Mouse (Mus musculus) bone marrow macrophage, adult 2 months (primary cell): ENCODE measurements at regions not wholly inside any gene's neighbourhood (a gene's known extent, or its start where the extent isn't known, plus 50 kb on each side); places are given as distances from the start of the nearest gene placed in this dataset.

Experiments used
- CTCF ChIP-seq: IDR thresholded peaks from 2 replicates; pipeline ENCODE4 v1.5.1; 2012; ENCODE audit warnings: low read depth, mild to moderate bottlenecking, low read length, moderate library complexity
- POLR2A ChIP-seq: IDR thresholded peaks from 2 replicates; pipeline ENCODE4 v1.6.1; 2012; ENCODE audit warnings: mild to moderate bottlenecking, low read depth, low read length, borderline replicate concordance

- TF ChIP-seq CTCF (no peak), POLR2A (no peak)
These were observed 130.1 kb upstream of the Btg1 start for GRCm38 (mm10) chr10:96486724-96487123.
